In the genomic region with DNA sequence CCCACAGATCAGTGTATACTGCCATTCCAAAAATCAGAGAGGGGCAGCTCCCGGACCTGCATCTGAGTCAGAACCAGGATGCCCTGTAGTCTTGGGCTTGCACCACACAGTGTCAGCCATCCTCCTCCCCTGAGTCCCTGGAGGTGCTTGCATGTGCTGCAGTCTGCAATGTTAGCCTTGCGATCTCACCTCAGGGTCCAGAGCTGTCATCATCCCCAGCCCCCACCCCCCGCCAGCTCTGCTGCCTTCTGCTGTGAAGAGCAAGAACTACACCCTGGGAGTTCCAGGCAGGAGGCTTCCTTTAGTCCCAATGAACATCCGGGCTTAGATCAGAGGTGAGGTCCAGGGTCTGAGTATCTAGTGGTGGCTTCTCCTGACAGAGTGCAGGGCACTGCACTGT, we compare ENCODE assay signal across 12 mouse cellular contexts. TPM values are rescaled to one million over a fixed set of nuclear protein-coding genes. Genes with fewer than 3 reads are reported as not detected.
A peak's percentile ranks its signal among the peaks of the same experiment; 100 is the strongest.
DNase-seq lines count a peak whose midpoint lies in the region; ATAC-seq and TF ChIP-seq lines count a peak whose summit lies in the region.
"Had no signal": no experiment of that assay in that cellular context is flagged by ENCODE, and none has a peak within 500 bp of the region (broad histone marks: within the 10 kb centered on the region; RNA-seq: fewer than 3 reads in every experiment).

No protein-coding gene starts in this region.

- no peak for ATAC-seq in stomach, postnatal 0 days (ENCODE audit: low FRiP score, low TSS enrichment)
- no peak for ATAC-seq in erythroid progenitor cell, adult 5-6 weeks (replicated peaks; ENCODE audit: low FRiP score, poor library complexity, severe bottlenecking)

- no peaks in the 10 kb centered on the region for H3K36me3 ChIP-seq in heart, adult 2 months (ENCODE audit: control insufficient read depth, insufficient read depth, low read length)
- no peaks in the 10 kb centered on the region for H3K36me3 ChIP-seq in stomach, postnatal 0 days (ENCODE audit: control insufficient read depth, insufficient read depth, low read length)
- H3K36me3 ChIP-seq: limb, embryonic 10.5 days had no signal

- no peak for TF ChIP-seq EP300 in heart, adult 2 months (IDR thresholded peaks at IDR 0.05; ENCODE audit: insufficient read depth, low read depth, low read length)
- TF ChIP-seq EP300 in stomach, postnatal 0 days (optimal IDR thresholded peaks at IDR 0.05) = no peak

- H3K9ac ChIP-seq in heart, adult 2 months (ENCODE audit: low read depth, low read length) = no peak overlapping the region
- no peak overlapping the region for H3K9ac ChIP-seq in stomach, postnatal 0 days (ENCODE audit: low read length)

- 23% methylated on average over 4 of the region's 4 CpGs for WGBS in heart, adult 2 months
- 25% methylated on average over 4 of the region's 4 CpGs for WGBS in stomach, postnatal 0 days

- no peak overlapping the region for H3K27ac ChIP-seq in heart, adult 2 months
- no peak overlapping the region for H3K27ac ChIP-seq in left cerebral cortex, adult 2 months
- no peak overlapping the region for H3K27ac ChIP-seq in stomach, postnatal 0 days (replicated peaks)
- H3K27ac ChIP-seq: limb, embryonic 10.5 days had no signal

- H3K4me3 ChIP-seq in heart, adult 2 months = no peak overlapping the region
- H3K4me3 ChIP-seq in left cerebral cortex, adult 2 months = no peak overlapping the region
- no peak overlapping the region for H3K4me3 ChIP-seq in stomach, postnatal 0 days (ENCODE audit: low read depth, low read length)
- H3K4me3 ChIP-seq: limb, embryonic 10.5 days had no signal

- no peak for TF ChIP-seq POLR2A in heart, adult 2 months (IDR thresholded peaks at IDR 0.05; ENCODE audit: insufficient read depth, low read depth, low read length)

- H3K4me2 ChIP-seq in stomach, postnatal 0 days (replicated peaks; ENCODE audit: low read depth) = no peak overlapping the region

- TF ChIP-seq CTCF in heart, adult 2 months (IDR thresholded peaks at IDR 0.05) = peak; percentile 46
- peak; percentile 48 for TF ChIP-seq CTCF in left cerebral cortex, adult 2 months (IDR thresholded peaks at IDR 0.05)
- TF ChIP-seq CTCF in stomach, postnatal 0 days (IDR thresholded peaks at IDR 0.05; ENCODE audit: low read depth) = peak; percentile 41

- no peaks in the 10 kb centered on the region for H3K9me3 ChIP-seq in stomach, postnatal 0 days (ENCODE audit: control insufficient read depth, low read length)
- H3K9me3 ChIP-seq: limb, embryonic 10.5 days had no signal

- intact Hi-C loops in heart, adult 2 months (cut with DNase I) = no loop called here
- intact Hi-C loops in left cerebral cortex, adult 2 months (cut with DNase I) = no loop called here
- intact Hi-C loops in left cerebral cortex, postnatal 4 days (cut with DNase I) = no loop called here

- H3K4me1 ChIP-seq in heart, adult 2 months (ENCODE audit: control insufficient read depth, insufficient read depth, low read length) = no peaks in the 10 kb centered on the region; the same call in 1 of the 2 replicates
- no peaks in the 10 kb centered on the region for H3K4me1 ChIP-seq in stomach, postnatal 0 days (replicated peaks; ENCODE audit: control insufficient read depth, insufficient read depth)

- no peak for DNase-seq in heart, adult 2 months
- no peak for DNase-seq in heart, adult 8-10 months (ENCODE audit: low spot score)
- no peak for DNase-seq in left cerebral cortex, adult 2 months (ENCODE audit: extremely low spot score in 1 of 2, low spot score in 2 of 2)
- DNase-seq in left cerebral cortex, postnatal 4 days = no peak
- peak; percentile 55 for DNase-seq in retina, postnatal 1 day
- no peak for DNase-seq in retina, embryonic 14.5 days (ENCODE audit: low spot score)
- no peak for DNase-seq in stomach, postnatal 0 days (ENCODE audit: low spot score)
- DNase-seq: adrenal gland, postnatal 25 days; cerebellum, adult 18-20 months; lung, postnatal 10 days had no signal

- H3K27me3 ChIP-seq in heart, adult 2 months (ENCODE audit: control insufficient read depth, insufficient read depth, low read length) = no peaks in the 10 kb centered on the region
- H3K27me3 ChIP-seq in stomach, postnatal 0 days (ENCODE audit: control insufficient read depth, insufficient read depth, low read length) = no peaks in the 10 kb centered on the region

- no peaks in the 10 kb centered on the region for H3K79me2 ChIP-seq in heart, adult 2 months (replicated peaks; ENCODE audit: control insufficient read depth, insufficient read depth, low read length)

RNA-seq across cellular contexts. Expression of gene Lemd2, which starts 46.2 kb away (rescaled TPM):
- total RNA-seq in heart, adult 2 months (2021) = 10 to 100 TPM; 30.0 to 31.4 TPM
- 38.3 and 39.5 TPM in 2 replicates for polyA plus RNA-seq in heart, adult 2 months (2012; rRNA removed)
- 10 to 100 TPM; 25.8 to 30.2 (median 27.8) TPM for total RNA-seq in heart, adult 8-10 months (2022)
- 10 to 100 TPM; 45.3 to 45.7 TPM for total RNA-seq in left cerebral cortex, adult 2 months (2021)
- 10 to 100 TPM; 64.7 to 67.8 TPM for total RNA-seq in left cerebral cortex, postnatal 4 days (2021)
- 9.6 and 9.9 TPM in 2 replicates for polyA plus RNA-seq in stomach, postnatal 0 days (2015; fragmentation: Nextera tagmentation; extraction: Ambion mirVana)
- 14.1 and 49.5 TPM in 2 replicates for total RNA-seq in erythroid progenitor cell, adult 5-6 weeks (2015; ENCODE audit: low replicate concordance)
- 17.6 and 31.8 TPM in 2 replicates for total RNA-seq in erythroid progenitor cell, adult 5-6 weeks (2017; ENCODE audit: low replicate concordance)
